Mouse (Mus musculus): ENCODE measurements around the gene Mrps25.

Mrps25 gene

GRCm38 (mm10) chr6:92126861-92127468, 56.9 kb downstream of the Mrps25 start:
- DNase-seq (ENCODE audit: low read depth, low spot score), result no peak

- DNase-seq (ENCODE audit: low read depth, low spot score), result no peak
These were observed 59.3 kb downstream of the Mrps25 start for GRCm38 (mm10) chr6:92124547-92124946.

Data from embryo, embryonic 11.5 days (tissue).